Mouse (Mus musculus) thymus, postnatal 25 days (tissue): Measurements from ENCODE around the gene Vmn1r213.

Experiments
- DNase-seq: peaks from one replicate; pipeline ENCODE4 v3.0.0; 2022

The Vmn1r213 gene

DNA sequence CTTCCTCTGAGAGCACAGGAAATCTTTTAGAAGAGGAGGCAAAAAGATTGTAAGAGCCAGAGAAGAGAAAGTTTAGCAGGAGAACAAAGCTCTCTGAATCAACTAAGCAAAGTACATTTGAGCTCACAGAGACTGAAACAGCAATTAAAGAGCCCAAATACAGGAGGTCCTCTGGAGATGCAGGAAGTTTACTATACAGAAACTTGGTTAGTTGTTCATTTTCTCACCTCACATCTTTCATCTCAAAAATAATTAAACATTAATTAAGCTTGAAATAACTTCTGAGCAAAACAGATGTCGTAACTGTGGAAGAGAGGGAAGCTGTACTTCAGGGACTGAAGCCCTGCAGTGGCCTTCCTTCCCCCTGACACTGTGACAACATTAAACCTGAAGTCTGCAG lies at the start of gene Vmn1r213:
Gene Vmn1r213, plus strand, starts transcription at position 301 of the 400 bp plus-strand sequence.
- no peak for DNase-seq

DNA sequence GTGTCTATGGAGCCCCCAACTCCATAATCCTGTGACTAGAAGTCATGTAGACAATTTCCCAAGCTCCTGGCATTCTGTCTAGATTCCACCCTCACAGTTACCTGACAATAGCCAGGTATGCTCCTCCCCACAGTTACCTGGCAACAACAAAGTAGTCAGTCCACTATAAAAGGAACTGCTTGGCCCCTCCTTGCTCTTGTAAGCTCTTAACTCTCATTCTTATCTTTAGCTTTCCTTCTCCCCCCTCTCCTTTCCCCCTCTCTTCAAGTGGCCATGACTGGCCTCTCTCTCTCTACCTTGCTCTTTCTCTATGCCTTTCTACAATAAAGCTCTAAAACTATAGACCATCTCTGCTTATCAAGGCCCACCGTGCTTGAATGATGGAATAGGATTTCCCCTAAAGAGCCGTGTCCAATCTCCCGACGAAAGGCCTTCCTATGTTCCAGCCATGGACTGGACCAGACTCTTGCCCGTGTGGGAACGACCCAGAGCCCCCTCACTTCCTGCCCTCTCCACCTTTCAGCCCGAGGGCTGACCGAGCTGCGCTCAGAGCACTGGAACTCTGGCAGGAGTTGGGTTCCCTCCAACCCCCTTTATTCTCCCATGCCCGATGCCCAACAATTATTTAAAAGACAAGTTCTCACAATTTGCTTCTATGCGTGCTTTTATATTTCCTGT lies 17.1 kb upstream of the Vmn1r213 start:
- DNase-seq = no peak

DNA sequence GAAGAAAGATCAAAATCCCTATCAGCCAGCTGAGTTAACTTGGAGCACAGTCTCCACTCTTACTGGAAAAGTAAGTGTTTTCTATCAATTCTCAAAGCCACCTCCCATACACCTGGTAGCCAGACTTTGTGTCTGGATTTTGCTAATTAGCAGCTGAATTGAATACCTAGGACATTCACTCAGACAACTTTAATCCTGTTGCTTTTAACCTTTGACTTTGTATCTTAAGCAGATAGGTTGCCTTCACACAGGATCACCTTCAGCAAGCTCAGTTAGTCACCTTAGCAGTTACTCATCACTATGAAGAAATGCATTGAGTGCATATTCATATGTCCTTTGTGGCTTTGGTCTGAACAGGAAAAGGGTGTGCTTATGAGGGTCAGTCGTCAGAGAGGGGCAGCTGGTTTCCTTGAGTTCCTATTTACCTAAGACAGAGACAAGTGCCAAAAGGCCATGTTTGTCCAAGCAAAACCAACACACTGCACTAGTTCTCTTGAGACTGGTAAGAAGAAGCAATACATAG lies 15.2 kb upstream of the Vmn1r213 start:
- no peak for DNase-seq

DNA sequence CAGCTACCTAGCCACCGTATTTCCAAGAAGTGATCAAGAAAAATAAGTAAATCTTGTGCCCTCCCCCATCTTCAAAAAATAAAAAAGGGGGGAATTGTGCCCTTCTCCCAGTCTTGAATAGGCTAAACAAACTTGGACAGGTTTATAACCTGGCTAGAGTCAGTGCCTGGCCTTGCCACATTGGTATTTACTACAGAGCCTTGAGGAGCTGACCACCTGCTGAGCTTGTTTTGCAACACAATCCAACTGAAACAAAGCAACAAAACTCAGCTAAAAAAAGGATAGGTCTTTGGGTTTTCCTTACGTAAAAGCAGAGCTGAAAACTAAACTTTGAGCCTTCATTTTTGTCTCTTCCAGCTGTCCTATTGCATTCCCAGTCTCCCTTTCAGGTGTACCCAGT lies 14.7 kb upstream of the Vmn1r213 start:
- no peak for DNase-seq

DNA sequence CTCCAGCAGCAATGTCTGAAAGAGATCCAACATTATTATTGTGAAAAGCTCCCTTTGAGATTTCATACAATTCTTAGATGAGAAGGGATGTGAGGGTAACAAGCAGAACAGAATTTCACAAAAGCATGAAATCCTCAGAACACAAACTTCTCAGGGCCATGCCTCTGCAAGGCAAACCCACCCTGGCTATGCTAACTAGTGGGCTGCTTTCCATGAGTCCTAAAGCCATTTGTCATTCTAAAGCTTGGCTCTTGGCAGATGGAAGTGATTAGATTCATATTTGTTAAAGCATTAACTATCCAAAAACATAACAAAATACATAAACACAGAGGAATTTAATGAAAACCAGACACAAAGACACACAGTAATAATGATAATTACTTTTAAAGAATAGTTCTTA lies 10.7 kb downstream of the Vmn1r213 start:
- no peak for DNase-seq

DNA sequence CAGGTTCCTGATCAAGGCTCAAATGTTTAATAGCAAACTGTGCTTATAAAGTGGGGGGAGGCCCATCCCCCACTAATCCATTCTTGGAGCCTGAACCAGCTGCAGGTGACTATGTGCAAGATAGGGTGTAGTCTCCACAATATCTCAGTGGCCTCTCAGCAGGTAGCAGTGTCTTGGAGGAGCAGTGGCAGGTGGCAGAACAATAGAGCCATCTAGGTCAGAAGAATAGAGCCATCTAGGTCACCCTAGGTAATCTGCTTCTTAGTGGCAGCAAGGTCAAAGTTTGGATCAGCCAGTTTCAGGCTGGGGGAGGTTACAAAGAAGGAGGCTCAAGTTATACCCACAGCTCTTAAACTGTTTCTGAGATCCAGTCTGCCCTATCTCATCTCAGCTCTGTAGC lies 17.4 kb downstream of the Vmn1r213 start:
- no peak for DNase-seq

DNA sequence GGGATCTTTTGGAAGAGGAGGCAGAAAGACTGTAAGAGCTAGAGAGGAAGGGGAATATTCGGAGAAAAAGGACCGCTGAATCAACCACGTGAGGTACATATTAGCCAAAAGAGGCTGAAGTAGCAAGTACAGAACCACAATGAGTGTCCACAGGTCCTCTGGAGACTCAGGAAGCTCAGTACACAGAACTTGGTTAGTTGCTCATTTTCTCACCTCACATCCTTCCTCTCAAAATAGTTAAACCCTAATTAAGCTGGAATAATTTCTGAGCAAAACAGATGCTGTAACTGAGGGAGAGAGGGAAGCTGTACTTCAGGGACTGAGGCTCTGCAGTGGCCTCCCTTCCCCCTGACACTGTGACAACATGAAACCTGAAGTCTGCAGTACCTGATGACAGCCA lies 22.7 kb downstream of the Vmn1r213 start, which contains the start of gene Vmn1r214:
Gene Vmn1r214, plus strand, starts transcription at position 301 of the 400 bp plus-strand sequence.
- no peak for DNase-seq

DNA sequence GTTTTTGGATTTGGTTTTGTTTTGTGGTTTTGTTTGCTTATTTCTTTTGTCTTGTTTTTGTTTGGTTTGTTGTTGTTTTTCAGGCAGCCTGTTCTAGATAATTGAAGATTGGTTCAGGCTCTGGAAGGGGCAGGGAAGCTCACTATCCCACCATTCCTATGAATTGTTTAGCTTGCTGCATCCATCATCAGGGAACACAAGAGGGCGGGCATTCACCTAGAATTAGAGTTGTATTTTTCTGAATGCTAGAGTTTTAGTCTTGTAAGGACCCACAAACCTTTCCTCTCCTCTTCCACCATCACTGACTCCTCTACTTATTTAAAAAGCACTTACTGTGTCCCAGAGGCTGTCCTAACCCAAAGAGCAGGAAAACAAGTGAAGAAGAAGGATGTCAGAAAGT lies 50.3 kb downstream of the Vmn1r213 start:
- DNase-seq = no peak
